Mouse (Mus musculus) neural tube, embryonic 11.5 days (tissue): ENCODE measurements at regions not wholly inside any gene's neighbourhood (a gene's known extent, or its start where the extent isn't known, plus 50 kb on each side); places are given as distances from the start of the nearest gene placed in this dataset.

ENCODE experiments used
- ATAC-seq: fragments of 200-750 bp; cut with Nextera tagmentation; 2 replicates; pipeline ENCODE4 v1.8.0; 2017; ENCODE audit warnings: moderate number of reproducible peaks, mild to moderate bottlenecking, moderate TSS enrichment, moderate library complexity; ENCODE audit not compliant: insufficient read depth, low FRiP score, low TSS enrichment
- DNase-seq: peaks from one replicate; pipeline ENCODE4 v3.0.0-alpha.2; 2015; ENCODE audit warnings: low spot score
- H3K27ac ChIP-seq: fragments of 300-500 bp; sonication (generic); 2 replicates; pipeline ENCODE4 v1.5.1; 2014; ENCODE audit warnings: low read depth, mild to moderate bottlenecking, low read length
- H3K27me3 ChIP-seq: fragments of 300-500 bp; sonication (generic); 2 replicates; pipeline ENCODE4 v1.6.1; 2014; ENCODE audit warnings: mild to moderate bottlenecking, low read length, mixed read lengths; ENCODE audit not compliant: control insufficient read depth, insufficient read depth
- H3K36me3 ChIP-seq: fragments of 300-500 bp; sonication (generic); 2 replicates; pipeline ENCODE4 v1.6.1; 2014; ENCODE audit warnings: mild to moderate bottlenecking, low read length, moderate library complexity, mixed read lengths; ENCODE audit not compliant: control insufficient read depth, insufficient read depth
- H3K4me1 ChIP-seq: fragments of 300-500 bp; sonication (generic); 2 replicates; pipeline ENCODE4 v1.6.1; 2014; ENCODE audit warnings: low read length, mixed read lengths; ENCODE audit not compliant: control insufficient read depth, insufficient read depth
- H3K4me2 ChIP-seq: fragments of 300-500 bp; sonication (generic); 2 replicates; pipeline ENCODE4 v1.6.1; 2014; ENCODE audit warnings: low read depth, mild to moderate bottlenecking, moderate library complexity
- H3K4me3 ChIP-seq: fragments of 300-500 bp; sonication (generic); 2 replicates; pipeline ENCODE4 v1.5.1; 2014; ENCODE audit warnings: low read depth, low read length
- H3K9ac ChIP-seq: fragments of 300-500 bp; sonication (generic); 2 replicates; pipeline ENCODE4 v1.6.1; 2014; ENCODE audit warnings: mild to moderate bottlenecking, low read length
- H3K9me3 ChIP-seq: fragments of 300-500 bp; sonication (generic); 2 replicates; pipeline ENCODE4 v1.6.1; 2016; ENCODE audit warnings: low read length; ENCODE audit not compliant: control insufficient read depth
- WGBS: fragments of 180-500 bp; shearing (Covaris S2); extraction: QIAGEN DNeasy Blood & Tissue Kit; methylation state at CpG from one replicate; pipeline ENCODE4 v1.1.7; 2014; 5-methylcytosine and 5-hydroxymethylcytosine counted together

GRCm38 (mm10) chr7:118042914-118043313, 73.1 kb downstream of the Rps15a start:
- 63% methylated on average over 10 of the region's 10 CpGs for WGBS

GRCm38 (mm10) chr7:118039862-118040261, 76.1 kb downstream of the Rps15a start:
- no peak overlapping the region for H3K4me3 ChIP-seq
- no peaks in the 10 kb centered on the region for H3K36me3 ChIP-seq
- 81% methylated on average over 4 of the region's 4 CpGs for WGBS

More at GRCm38 (mm10) chr7:118042914-118043313, 73.1 kb downstream of the Rps15a start:
- no peaks in the 10 kb centered on the region for H3K36me3 ChIP-seq
- ATAC-seq (no peak), DNase-seq (no peak)
- no peak overlapping the region for H3K27ac ChIP-seq
- no peak overlapping the region for H3K4me3 ChIP-seq
- H3K27me3 ChIP-seq = no peaks in the 10 kb centered on the region
- H3K4me1 ChIP-seq = no peaks in the 10 kb centered on the region
- no peak overlapping the region for H3K4me2 ChIP-seq
- no peak overlapping the region for H3K9ac ChIP-seq
- no peaks in the 10 kb centered on the region for H3K9me3 ChIP-seq

GRCm38 (mm10) chr7:118037062-118037461, 78.9 kb downstream of the Rps15a start:
- no peaks in the 10 kb centered on the region for H3K9me3 ChIP-seq
- no peak overlapping the region for H3K4me2 ChIP-seq
- no peak overlapping the region for H3K9ac ChIP-seq
- DNase-seq = no peak
- no peaks in the 10 kb centered on the region for H3K36me3 ChIP-seq
- WGBS = 60% methylated on average over 3 of the region's 3 CpGs
- no peak for ATAC-seq
- H3K4me3 ChIP-seq = no peak overlapping the region
- H3K27ac ChIP-seq = no peak overlapping the region
- no peaks in the 10 kb centered on the region for H3K27me3 ChIP-seq
- H3K4me1 ChIP-seq = no peaks in the 10 kb centered on the region

More at GRCm38 (mm10) chr7:118039862-118040261, 76.1 kb downstream of the Rps15a start:
- ATAC-seq (no peak), DNase-seq (no peak)
- no peaks in the 10 kb centered on the region for H3K27me3 ChIP-seq
- no peak overlapping the region for H3K27ac ChIP-seq
- no peak overlapping the region for H3K4me2 ChIP-seq
- no peaks in the 10 kb centered on the region for H3K9me3 ChIP-seq
- no peaks in the 10 kb centered on the region for H3K4me1 ChIP-seq
- H3K9ac ChIP-seq = no peak overlapping the region

- Histone ChIP-seq H3K4me3 (no peak overlapping the region), H3K27ac (no peak overlapping the region), H3K4me2 (no peak overlapping the region), H3K27me3 (no peaks in the 10 kb centered on the region), H3K36me3 (no peaks in the 10 kb centered on the region), H3K9me3 (no peaks in the 10 kb centered on the region), H3K4me1 (no peaks in the 10 kb centered on the region), H3K9ac (no peak overlapping the region)
- ATAC-seq (no peak), DNase-seq (peak; percentile 14)
- WGBS = 31% methylated on average over 10 of the region's 10 CpGs
Observed at GRCm38 (mm10) chr7:118026106-118026526, 89.9 kb downstream of the Rps15a start.

GRCm38 (mm10) chr7:118004620-118005019, 111.4 kb downstream of the Rps15a start:
- Histone ChIP-seq H3K4me2 (no peak overlapping the region), H3K36me3 (no peaks in the 10 kb centered on the region), H3K9ac (no peak overlapping the region), H3K4me1 (no peaks in the 10 kb centered on the region), H3K9me3 (no peaks in the 10 kb centered on the region), H3K4me3 (no peak overlapping the region), H3K27me3 (no peaks in the 10 kb centered on the region), H3K27ac (no peak overlapping the region)
- DNase-seq (no peak), ATAC-seq (no peak)
- 77% methylated on average over 7 of the region's 7 CpGs for WGBS

- no peak overlapping the region for H3K4me2 ChIP-seq
- H3K9ac ChIP-seq = no peak overlapping the region
- DNase-seq (no peak), ATAC-seq (no peak)
- no peak overlapping the region for H3K27ac ChIP-seq
- H3K4me3 ChIP-seq = no peak overlapping the region
- no peaks in the 10 kb centered on the region for H3K27me3 ChIP-seq
- H3K9me3 ChIP-seq = no peaks in the 10 kb centered on the region
- WGBS = 77% methylated on average over 3 of the region's 3 CpGs
- H3K36me3 ChIP-seq = no peaks in the 10 kb centered on the region
- no peaks in the 10 kb centered on the region for H3K4me1 ChIP-seq
Observed at GRCm38 (mm10) chr7:118001881-118002280, 114.1 kb downstream of the Rps15a start.

GRCm38 (mm10) chr7:118001121-118001520, 114.9 kb downstream of the Rps15a start:
- Histone ChIP-seq H3K27me3 (no peaks in the 10 kb centered on the region), H3K9me3 (no peaks in the 10 kb centered on the region), H3K4me1 (no peaks in the 10 kb centered on the region), H3K27ac (no peak overlapping the region), H3K4me3 (no peak overlapping the region), H3K4me2 (no peak overlapping the region), H3K36me3 (no peaks in the 10 kb centered on the region), H3K9ac (no peak overlapping the region)
- ATAC-seq (no peak), DNase-seq (peak; percentile 70)
- WGBS = 10% methylated on average over 4 of the region's 4 CpGs

- Histone ChIP-seq H3K4me1 (no peaks in the 10 kb centered on the region), H3K9ac (no peak overlapping the region), H3K4me3 (no peak overlapping the region), H3K27ac (no peak overlapping the region), H3K4me2 (no peak overlapping the region), H3K27me3 (no peaks in the 10 kb centered on the region), H3K36me3 (no peaks in the 10 kb centered on the region), H3K9me3 (no peaks in the 10 kb centered on the region)
- DNase-seq (no peak), ATAC-seq (no peak)
- 81% methylated on average over 4 of the region's 4 CpGs for WGBS
Observed at GRCm38 (mm10) chr7:117982177-117982576, 133.8 kb downstream of the Rps15a start.

GRCm38 (mm10) chr7:117971176-117971575, 144.8 kb downstream of the Rps15a start:
- ATAC-seq (no peak), DNase-seq (no peak)
- Histone ChIP-seq H3K9ac (no peak overlapping the region), H3K27ac (no peak overlapping the region), H3K9me3 (no peaks in the 10 kb centered on the region), H3K4me3 (no peak overlapping the region), H3K4me2 (no peak overlapping the region), H3K4me1 (no peaks in the 10 kb centered on the region), H3K36me3 (no peaks in the 10 kb centered on the region), H3K27me3 (no peaks in the 10 kb centered on the region)
- WGBS = 44% methylated on average over 1 of the region's 1 CpGs
